Mouse (Mus musculus): ENCODE results near the gene March6.

- TF ChIP-seq CTCF (IDR thresholded peaks at IDR 0.05; ENCODE audit: borderline replicate concordance, insufficient read depth, low read depth, low read length) (no peak), POLR2A (IDR thresholded peaks at IDR 0.05; ENCODE audit: borderline replicate concordance, insufficient read depth, low read length) (no peak)
Measured at GRCm38 (mm10) chr15:31441996-31442395, 88.9 kb downstream of the March6 start.

Measured in cerebellum, adult 2 months (tissue).